Mouse (Mus musculus) midbrain, postnatal 0 days (tissue): ENCODE results near the gene Ddx47. TPM values are rescaled to one million over a fixed set of nuclear protein-coding genes. Genes with fewer than 3 reads are reported as not detected.
A peak's percentile ranks its signal among the peaks of the same experiment; 100 is the strongest.

Source experiments
- ATAC-seq: fragments of 200-750 bp; cut with Nextera tagmentation; 2 replicates; pipeline ENCODE4 v1.8.0; 2017; ENCODE audit warnings: moderate number of reproducible peaks, mild to moderate bottlenecking, moderate TSS enrichment, moderate library complexity; ENCODE audit not compliant: low FRiP score
- DNase-seq: peaks from one replicate; pipeline ENCODE4 v3.0.0-alpha.2; 2015; ENCODE audit warnings: low spot score
- H3K27ac ChIP-seq: fragments of 300-500 bp; sonication (generic); 2 replicates; pipeline ENCODE4 v1.5.1; 2014; ENCODE audit warnings: low read depth, mild to moderate bottlenecking, low read length, mixed read lengths
- H3K27me3 ChIP-seq: fragments of 300-500 bp; sonication (generic); 2 replicates; pipeline ENCODE4 v1.6.1; 2014; ENCODE audit warnings: low read length, control low read depth, mixed read lengths; ENCODE audit not compliant: insufficient read depth
- H3K36me3 ChIP-seq: fragments of 300-500 bp; sonication (generic); 2 replicates; pipeline ENCODE4 v1.6.1; 2014; ENCODE audit warnings: low read length, control low read depth, mixed read lengths; ENCODE audit not compliant: insufficient read depth
- H3K4me1 ChIP-seq: fragments of 300-500 bp; sonication (generic); 2 replicates; pipeline ENCODE4 v1.6.1; 2014; ENCODE audit warnings: mild to moderate bottlenecking, control low read depth, antibody characterized with exemption, low read length, mixed read lengths; ENCODE audit not compliant: insufficient read depth
- H3K4me2 ChIP-seq: fragments of 300-500 bp; sonication (generic); 2 replicates; pipeline ENCODE4 v1.6.1; 2014; ENCODE audit warnings: low read depth, mild to moderate bottlenecking, low read length, mixed read lengths; ENCODE audit not compliant: poor library complexity, severe bottlenecking
- H3K4me3 ChIP-seq: fragments of 300-500 bp; sonication (generic); 2 replicates; pipeline ENCODE4 v1.5.1; 2014; ENCODE audit warnings: low read depth, mild to moderate bottlenecking, low read length, moderate library complexity
- H3K9ac ChIP-seq: fragments of 300-500 bp; sonication (generic); replicated peaks from 2 replicates; pipeline ENCODE4 v1.6.1; 2014; ENCODE audit warnings: mild to moderate bottlenecking, low read length, moderate library complexity, mixed read lengths; ENCODE audit not compliant: poor library complexity, severe bottlenecking
- H3K9me3 ChIP-seq: fragments of 300-500 bp; sonication (generic); 2 replicates; pipeline ENCODE4 v1.6.1; 2016; ENCODE audit warnings: low read length, control low read depth
- CTCF ChIP-seq: IDR thresholded peaks from 2 replicates; pipeline ENCODE4 v1.5.1; 2016; ENCODE audit warnings: antibody characterized with exemption, mild to moderate bottlenecking
- WGBS: fragments of 180-500 bp; shearing (Covaris S2); extraction: QIAGEN DNeasy Blood & Tissue Kit; methylation state at CpG from one replicate; pipeline ENCODE4 v1.1.7; 2014; 5-methylcytosine and 5-hydroxymethylcytosine counted together
- polyA plus RNA-seq: library from polyadenylated mRNA; unstranded; fragments of >200 nt; fragmentation: Nextera tagmentation; extraction: Ambion mirVana; gene quantifications from 2 replicates; pipeline ENCODE4 v1.2.1, GENCODE M21; 2015
- total RNA-seq: library from RNA; depleted of rRNA; stranded (reverse); fragments of >200 nt; gene quantifications from 2 replicates; pipeline ENCODE4 v1.2.3, GENCODE M21; 2014

Gene Ddx47
- total and polyA plus RNA-seq, 2 experiments from 2014 or later: 27.5 to 58.1 TPM

DNA sequence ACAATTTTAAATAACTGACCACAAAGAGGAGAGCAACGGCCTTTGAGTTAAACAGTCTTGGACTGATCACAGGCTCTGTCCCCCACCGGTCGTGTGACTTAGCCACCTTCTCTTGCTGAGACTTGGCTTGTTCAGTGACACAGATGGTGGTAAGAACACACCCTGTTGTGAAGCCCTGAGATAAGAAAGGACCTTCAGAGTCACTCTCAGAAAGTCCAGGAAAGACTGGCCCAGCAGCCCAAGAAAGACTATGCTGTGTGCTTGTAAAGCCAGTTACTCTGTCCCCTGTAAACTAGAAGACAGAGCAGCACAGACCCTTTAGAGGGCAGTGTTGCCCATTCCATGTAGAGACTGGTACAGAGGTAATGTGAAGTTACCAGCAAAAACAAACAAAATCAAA lies 26.7 kb upstream of the Ddx47 start:
- H3K36me3 ChIP-seq: no peaks in the 10 kb centered on the region
- no peaks in the 10 kb centered on the region for H3K9me3 ChIP-seq
- DNase-seq (peak; percentile 54), ATAC-seq (no peak)
- no peak overlapping the region for H3K4me2 ChIP-seq
- TF ChIP-seq CTCF: peak; percentile 67
- H3K27me3 ChIP-seq: no peaks in the 10 kb centered on the region
- no peaks in the 10 kb centered on the region for H3K4me1 ChIP-seq
- WGBS: 73% methylated on average over 3 of the region's 3 CpGs
- H3K4me3 ChIP-seq: no peak overlapping the region
- no peak overlapping the region for H3K27ac ChIP-seq
- no peak overlapping the region for H3K9ac ChIP-seq

DNA sequence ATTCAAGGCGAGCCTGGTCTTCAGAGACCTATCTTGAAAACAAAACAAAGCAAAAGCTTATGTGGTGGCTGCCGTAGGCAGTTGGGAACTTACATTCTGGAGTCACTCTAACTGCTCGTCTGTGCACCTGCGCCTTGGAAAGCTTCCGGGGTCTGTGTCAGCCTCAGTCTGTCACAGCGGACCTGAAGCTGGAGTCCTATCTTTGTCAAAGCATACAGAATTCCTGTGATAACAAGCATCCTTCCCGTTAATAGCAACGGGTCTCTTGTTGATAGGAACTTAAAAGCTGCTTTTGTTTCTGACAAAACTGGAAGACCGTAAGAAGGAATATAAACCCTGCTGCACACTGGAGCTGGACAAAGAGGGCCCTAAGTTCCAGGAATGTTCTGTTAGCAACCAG lies 23.0 kb upstream of the Ddx47 start:
- DNase-seq: no peak
- Histone ChIP-seq H3K9me3 (no peaks in the 10 kb centered on the region), H3K27ac (no peak overlapping the region), H3K36me3 (no peaks in the 10 kb centered on the region), H3K9ac (no peak overlapping the region), H3K4me2 (no peak overlapping the region), H3K4me1 (no peaks in the 10 kb centered on the region), H3K4me3 (no peak overlapping the region), H3K27me3 (no peaks in the 10 kb centered on the region)
- 80% methylated on average over 9 of the region's 9 CpGs for WGBS
- ATAC-seq: no peak
- TF ChIP-seq CTCF: no peak

DNA sequence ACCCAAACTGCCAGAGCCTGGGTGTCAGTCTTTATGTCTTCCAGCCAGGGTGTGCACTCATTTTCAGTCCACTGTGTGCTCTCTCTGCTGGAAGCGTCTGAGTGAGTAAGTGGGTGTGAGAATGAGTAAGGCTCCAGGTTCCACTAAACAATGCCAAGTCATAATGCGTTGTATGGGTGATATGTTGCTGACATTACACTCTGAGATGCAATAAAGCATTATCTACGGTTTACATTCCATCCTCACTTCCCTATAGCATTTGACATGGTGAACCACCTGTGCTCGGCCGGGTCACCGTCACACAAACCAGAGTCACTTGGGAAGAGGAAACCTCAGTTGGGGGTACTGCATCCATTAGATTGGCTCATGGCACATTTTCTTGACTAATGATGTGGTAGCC lies 20.7 kb upstream of the Ddx47 start:
- ATAC-seq (no peak), DNase-seq (no peak)
- no peak overlapping the region for H3K4me3 ChIP-seq
- H3K36me3 ChIP-seq: no peaks in the 10 kb centered on the region
- no peak for TF ChIP-seq CTCF
- H3K4me2 ChIP-seq: no peak overlapping the region
- WGBS: 93% methylated on average over 6 of the region's 6 CpGs
- no peaks in the 10 kb centered on the region for H3K4me1 ChIP-seq
- no peaks in the 10 kb centered on the region for H3K9me3 ChIP-seq
- H3K27ac ChIP-seq: no peak overlapping the region
- H3K27me3 ChIP-seq: no peaks in the 10 kb centered on the region
- H3K9ac ChIP-seq: no peak overlapping the region

DNA sequence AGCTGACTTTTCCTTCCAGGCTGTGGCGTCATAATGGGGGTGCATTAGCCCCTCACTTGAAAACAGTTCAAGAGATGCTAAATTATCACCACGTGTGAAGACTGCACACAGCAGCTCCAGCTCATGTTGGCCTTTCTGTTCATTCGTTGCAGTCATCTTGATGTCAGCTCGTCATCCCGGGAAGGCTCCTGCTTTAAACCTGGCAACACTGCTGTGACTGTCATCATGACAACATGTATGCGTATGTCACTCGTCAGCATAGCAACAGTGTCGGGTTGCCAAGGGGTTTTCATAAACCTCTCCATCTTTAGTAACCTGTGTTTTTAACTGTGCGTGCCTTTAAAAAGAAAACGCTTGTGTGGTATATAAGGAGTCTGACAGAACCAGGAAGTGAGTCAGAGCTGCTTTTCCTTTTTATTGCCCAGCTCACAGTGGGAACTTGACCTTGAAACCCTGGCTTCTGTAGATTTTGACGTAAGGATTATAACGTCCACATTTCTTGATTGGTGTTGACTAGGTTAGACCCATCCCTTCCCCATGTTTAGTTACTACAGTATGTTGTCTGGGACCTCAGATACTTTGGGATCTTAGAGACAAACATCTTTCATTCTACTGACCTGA lies 17.3 kb upstream of the Ddx47 start:
- Histone ChIP-seq H3K36me3 (no peaks in the 10 kb centered on the region), H3K4me3 (no peak overlapping the region), H3K9ac (no peak overlapping the region), H3K27ac (no peak overlapping the region), H3K4me2 (no peak overlapping the region), H3K9me3 (no peaks in the 10 kb centered on the region), H3K4me1 (no peaks in the 10 kb centered on the region), H3K27me3 (no peaks in the 10 kb centered on the region)
- 73% methylated on average over 12 of the region's 12 CpGs for WGBS
- ATAC-seq (no peak; the same call in 1 of the 2 replicates), DNase-seq (no peak)
- TF ChIP-seq CTCF: no peak

DNA sequence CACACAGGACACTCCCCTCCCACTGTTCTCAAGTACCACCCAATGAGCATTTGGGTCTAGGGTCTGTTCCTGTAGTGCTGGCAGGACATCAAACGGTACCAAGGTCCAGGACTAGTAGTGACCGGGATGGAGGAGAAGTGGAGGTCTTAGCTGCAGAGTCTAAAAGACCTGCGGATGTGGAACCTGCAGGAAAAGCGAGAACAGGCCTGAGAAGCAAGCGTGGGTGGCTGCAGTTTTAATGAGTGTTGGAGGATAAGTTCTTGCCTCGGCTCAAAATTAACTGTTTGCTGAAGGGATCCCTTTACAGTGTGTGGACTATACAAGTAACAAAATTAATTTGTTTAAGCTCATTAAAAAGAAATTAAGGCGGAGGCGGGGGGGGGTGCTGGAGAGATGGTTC lies 16.4 kb upstream of the Ddx47 start:
- 81% methylated on average over 8 of the region's 8 CpGs for WGBS
- Histone ChIP-seq H3K9me3 (no peaks in the 10 kb centered on the region), H3K4me1 (no peaks in the 10 kb centered on the region), H3K9ac (no peak overlapping the region), H3K27me3 (no peaks in the 10 kb centered on the region), H3K36me3 (no peaks in the 10 kb centered on the region), H3K4me3 (no peak overlapping the region), H3K4me2 (no peak overlapping the region), H3K27ac (no peak overlapping the region)
- ATAC-seq: no peak
- no peak for DNase-seq
- TF ChIP-seq CTCF: no peak

DNA sequence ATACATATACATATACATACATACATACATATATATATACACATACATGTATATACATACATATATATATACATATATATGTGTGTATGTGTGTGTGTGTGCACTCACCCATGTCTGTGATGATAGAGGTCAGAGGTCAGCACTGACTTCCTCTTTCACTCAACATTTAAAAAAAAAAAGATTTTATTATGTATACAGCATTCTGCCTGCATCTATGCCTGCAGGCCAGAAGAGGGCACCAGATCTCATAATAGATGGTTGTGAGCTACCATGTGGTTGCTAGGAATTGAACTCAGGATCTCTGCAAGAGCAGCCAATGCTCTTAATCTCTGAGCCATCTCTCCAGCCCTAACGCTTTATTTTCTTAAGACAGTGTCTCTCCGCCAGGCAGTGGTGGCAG lies 14.5 kb upstream of the Ddx47 start:
- H3K27ac ChIP-seq: no peak overlapping the region
- ATAC-seq (no peak), DNase-seq (no peak)
- no peak overlapping the region for H3K4me2 ChIP-seq
- H3K4me3 ChIP-seq: no peak overlapping the region
- H3K27me3 ChIP-seq: no peaks in the 10 kb centered on the region
- H3K4me1 ChIP-seq: no peaks in the 10 kb centered on the region
- no peaks in the 10 kb centered on the region for H3K9me3 ChIP-seq
- H3K9ac ChIP-seq: no peak overlapping the region
- no peaks in the 10 kb centered on the region for H3K36me3 ChIP-seq
- peak; percentile 35; the same call in 1 of the 2 replicates for TF ChIP-seq CTCF
- 86% methylated on average over 2 of the region's 2 CpGs for WGBS
